Mouse (Mus musculus) neural tube, embryonic 11.5 days (tissue): Measurements from ENCODE around the gene Prss41. TPM values are rescaled to one million over a fixed set of nuclear protein-coding genes. Genes with fewer than 3 reads are reported as not detected.

Source experiments
- ATAC-seq: fragments of 200-750 bp; cut with Nextera tagmentation; 2 replicates; pipeline ENCODE4 v1.8.0; 2017; ENCODE audit warnings: moderate number of reproducible peaks, mild to moderate bottlenecking, moderate TSS enrichment, moderate library complexity; ENCODE audit not compliant: insufficient read depth, low FRiP score, low TSS enrichment
- DNase-seq: peaks from one replicate; pipeline ENCODE4 v3.0.0-alpha.2; 2015; ENCODE audit warnings: low spot score
- H3K27ac ChIP-seq: fragments of 300-500 bp; sonication (generic); 2 replicates; pipeline ENCODE4 v1.5.1; 2014; ENCODE audit warnings: low read depth, mild to moderate bottlenecking, low read length
- H3K27me3 ChIP-seq: fragments of 300-500 bp; sonication (generic); 2 replicates; pipeline ENCODE4 v1.6.1; 2014; ENCODE audit warnings: mild to moderate bottlenecking, low read length, mixed read lengths; ENCODE audit not compliant: control insufficient read depth, insufficient read depth
- H3K36me3 ChIP-seq: fragments of 300-500 bp; sonication (generic); 2 replicates; pipeline ENCODE4 v1.6.1; 2014; ENCODE audit warnings: mild to moderate bottlenecking, low read length, moderate library complexity, mixed read lengths; ENCODE audit not compliant: control insufficient read depth, insufficient read depth
- H3K4me1 ChIP-seq: fragments of 300-500 bp; sonication (generic); 2 replicates; pipeline ENCODE4 v1.6.1; 2014; ENCODE audit warnings: low read length, mixed read lengths; ENCODE audit not compliant: control insufficient read depth, insufficient read depth
- H3K4me2 ChIP-seq: fragments of 300-500 bp; sonication (generic); 2 replicates; pipeline ENCODE4 v1.6.1; 2014; ENCODE audit warnings: low read depth, mild to moderate bottlenecking, moderate library complexity
- H3K4me3 ChIP-seq: fragments of 300-500 bp; sonication (generic); 2 replicates; pipeline ENCODE4 v1.5.1; 2014; ENCODE audit warnings: low read depth, low read length
- H3K9ac ChIP-seq: fragments of 300-500 bp; sonication (generic); 2 replicates; pipeline ENCODE4 v1.6.1; 2014; ENCODE audit warnings: mild to moderate bottlenecking, low read length
- H3K9me3 ChIP-seq: fragments of 300-500 bp; sonication (generic); 2 replicates; pipeline ENCODE4 v1.6.1; 2016; ENCODE audit warnings: low read length; ENCODE audit not compliant: control insufficient read depth
- WGBS: fragments of 180-500 bp; shearing (Covaris S2); extraction: QIAGEN DNeasy Blood & Tissue Kit; methylation state at CpG from one replicate; pipeline ENCODE4 v1.1.7; 2014; 5-methylcytosine and 5-hydroxymethylcytosine counted together
- polyA plus RNA-seq: library from polyadenylated mRNA; unstranded; fragments of >200 nt; fragmentation: Nextera tagmentation; extraction: Ambion mirVana; gene quantifications from 2 replicates; pipeline ENCODE4 v1.2.1, GENCODE M21; 2014

Prss41 gene
- polyA plus RNA-seq, 1 experiment from 2014 or later, result 1.8 TPM

GRCm38 (mm10) chr17:23820731-23821130 lies 23.2 kb downstream of the Prss41 start:
- H3K36me3 ChIP-seq, result peaks cover 86% of the 10 kb centered on the region

DNA sequence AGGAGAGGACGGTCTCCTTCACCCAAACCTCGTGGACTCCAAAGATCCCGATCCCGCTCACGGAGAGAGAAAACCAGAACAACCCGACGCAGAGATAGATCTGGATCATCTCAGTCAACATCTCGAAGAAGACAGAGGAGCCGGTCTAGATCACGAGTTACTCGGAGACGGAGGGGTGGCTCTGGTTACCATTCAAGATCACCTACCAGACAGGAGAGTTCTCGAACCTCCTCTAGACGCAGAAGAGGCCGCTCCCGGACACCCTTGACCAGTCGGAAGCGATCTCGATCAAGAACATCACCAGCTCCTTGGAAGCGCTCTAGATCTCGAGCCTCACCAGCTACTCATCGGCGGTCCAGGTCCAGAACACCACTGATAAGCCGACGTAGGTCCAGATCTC lies 24.7 kb downstream of the Prss41 start:
- H3K4me2 ChIP-seq, result no peak overlapping the region
- H3K4me3 ChIP-seq, result no peak overlapping the region
- H3K27ac ChIP-seq, result no peak overlapping the region
- no peak overlapping the region for H3K9ac ChIP-seq
- no peak for ATAC-seq
- no peak for DNase-seq
- peaks cover 88% of the 10 kb centered on the region for H3K36me3 ChIP-seq
- WGBS, result 98% methylated on average over 25 of the region's 25 CpGs
- H3K4me1 ChIP-seq, result no peaks in the 10 kb centered on the region
- H3K27me3 ChIP-seq, result no peaks in the 10 kb centered on the region
- H3K9me3 ChIP-seq, result peaks cover 11% of the 10 kb centered on the region

More at GRCm38 (mm10) chr17:23820731-23821130, 23.2 kb downstream of the Prss41 start:
- WGBS, result 95% methylated on average over 5 of the region's 5 CpGs
- DNase-seq (no peak), ATAC-seq (no peak)
- Histone ChIP-seq H3K27ac (no peak overlapping the region), H3K9ac (no peak overlapping the region), H3K4me3 (no peak overlapping the region), H3K27me3 (no peaks in the 10 kb centered on the region), H3K4me2 (no peak overlapping the region), H3K9me3 (peaks cover 11% of the 10 kb centered on the region), H3K4me1 (no peaks in the 10 kb centered on the region)

GRCm38 (mm10) chr17:23818579-23818978 lies 25.4 kb downstream of the Prss41 start:
- H3K4me2 ChIP-seq, result no peak overlapping the region
- no peaks in the 10 kb centered on the region for H3K27me3 ChIP-seq
- peaks cover 11% of the 10 kb centered on the region for H3K9me3 ChIP-seq
- no peak overlapping the region for H3K27ac ChIP-seq
- H3K4me3 ChIP-seq, result no peak overlapping the region
- 98% methylated on average over 8 of the region's 8 CpGs for WGBS
- ATAC-seq (no peak), DNase-seq (no peak)
- H3K9ac ChIP-seq, result no peak overlapping the region
- H3K4me1 ChIP-seq, result no peaks in the 10 kb centered on the region
- H3K36me3 ChIP-seq, result peaks cover 88% of the 10 kb centered on the region

- no peak for ATAC-seq
- Histone ChIP-seq H3K4me3 (no peak overlapping the region), H3K27me3 (no peaks in the 10 kb centered on the region), H3K9ac (no peak overlapping the region), H3K9me3 (peaks cover 11% of the 10 kb centered on the region), H3K36me3 (peaks cover 81% of the 10 kb centered on the region), H3K4me1 (no peaks in the 10 kb centered on the region), H3K4me2 (no peak overlapping the region), H3K27ac (no peak overlapping the region)
- no peak for DNase-seq
- WGBS, result 97% methylated on average over 16 of the region's 16 CpGs
Measured at GRCm38 (mm10) chr17:23815641-23816040, 28.3 kb downstream of the Prss41 start.

DNA sequence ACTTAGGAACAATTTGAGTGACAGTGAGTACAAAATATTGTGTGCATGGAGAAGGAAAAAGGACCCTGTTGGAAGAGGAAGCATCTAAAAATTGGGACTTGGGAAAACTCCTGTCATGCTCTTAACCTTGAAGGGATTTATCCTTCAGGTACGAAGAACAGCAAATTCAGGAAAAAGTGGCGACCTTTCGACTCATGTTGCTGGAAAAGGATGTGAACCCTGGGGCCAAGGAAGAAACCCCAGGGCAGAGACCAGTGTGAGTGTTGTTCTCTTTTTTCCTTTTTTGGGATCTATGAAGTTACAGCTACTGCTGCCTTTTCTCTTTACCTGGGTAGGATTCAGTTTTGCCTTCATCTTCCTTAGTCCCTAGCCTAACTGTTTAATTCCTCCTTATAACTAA lies 36.1 kb downstream of the Prss41 start:
- WGBS, result 97% methylated on average over 3 of the region's 3 CpGs
- Histone ChIP-seq H3K9me3 (no peaks in the 10 kb centered on the region), H3K27ac (no peak overlapping the region), H3K27me3 (no peaks in the 10 kb centered on the region), H3K4me1 (peaks cover 9% of the 10 kb centered on the region; the same call in 1 of the 2 replicates), H3K4me2 (no peak overlapping the region), H3K9ac (no peak overlapping the region), H3K4me3 (no peak overlapping the region), H3K36me3 (peaks cover 31% of the 10 kb centered on the region)
- DNase-seq (no peak), ATAC-seq (no peak)

DNA sequence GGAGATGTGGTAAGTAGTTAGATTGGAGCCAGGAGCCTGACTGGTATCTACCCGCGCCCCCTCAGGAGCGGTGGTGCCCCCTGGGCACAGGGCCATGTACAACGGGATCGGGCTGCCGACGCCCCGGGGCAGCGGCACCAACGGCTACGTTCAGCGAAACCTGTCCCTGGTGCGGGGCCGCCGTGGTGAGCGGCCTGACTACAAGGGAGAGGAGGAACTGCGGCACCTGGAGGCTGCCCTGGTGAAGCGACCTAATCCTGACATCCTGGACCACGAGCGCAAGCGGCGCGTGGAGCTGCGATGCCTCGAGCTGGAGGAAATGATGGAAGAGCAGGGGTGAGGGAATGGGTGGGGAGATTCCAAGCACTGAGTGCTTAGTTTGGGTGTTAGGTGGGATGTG lies 37.1 kb downstream of the Prss41 start:
- no peaks in the 10 kb centered on the region for H3K27me3 ChIP-seq
- ATAC-seq (no peak), DNase-seq (no peak)
- H3K4me3 ChIP-seq, result no peak overlapping the region
- peaks cover 26% of the 10 kb centered on the region for H3K36me3 ChIP-seq
- H3K9me3 ChIP-seq, result no peaks in the 10 kb centered on the region
- 92% methylated on average over 25 of the region's 25 CpGs for WGBS
- no peak overlapping the region for H3K9ac ChIP-seq
- no peak overlapping the region for H3K27ac ChIP-seq
- H3K4me1 ChIP-seq, result peaks cover 9% of the 10 kb centered on the region; the same call in 1 of the 2 replicates
- H3K4me2 ChIP-seq, result no peak overlapping the region

GRCm38 (mm10) chr17:23804426-23805085 lies 39.4 kb downstream of the Prss41 start:
- Histone ChIP-seq H3K9ac (peak overlapping the region; percentile 78), H3K4me1 (peaks cover 9% of the 10 kb centered on the region; the same call in 1 of the 2 replicates), H3K36me3 (peaks cover 13% of the 10 kb centered on the region), H3K27me3 (no peaks in the 10 kb centered on the region), H3K9me3 (no peaks in the 10 kb centered on the region), H3K4me3 (peak overlapping the region; percentile 64), H3K4me2 (peak overlapping the region; percentile 82), H3K27ac (no peak overlapping the region)
- ATAC-seq (no peak), DNase-seq (no peak)
- WGBS, result 7% methylated on average over 8 of the region's 8 CpGs

DNA sequence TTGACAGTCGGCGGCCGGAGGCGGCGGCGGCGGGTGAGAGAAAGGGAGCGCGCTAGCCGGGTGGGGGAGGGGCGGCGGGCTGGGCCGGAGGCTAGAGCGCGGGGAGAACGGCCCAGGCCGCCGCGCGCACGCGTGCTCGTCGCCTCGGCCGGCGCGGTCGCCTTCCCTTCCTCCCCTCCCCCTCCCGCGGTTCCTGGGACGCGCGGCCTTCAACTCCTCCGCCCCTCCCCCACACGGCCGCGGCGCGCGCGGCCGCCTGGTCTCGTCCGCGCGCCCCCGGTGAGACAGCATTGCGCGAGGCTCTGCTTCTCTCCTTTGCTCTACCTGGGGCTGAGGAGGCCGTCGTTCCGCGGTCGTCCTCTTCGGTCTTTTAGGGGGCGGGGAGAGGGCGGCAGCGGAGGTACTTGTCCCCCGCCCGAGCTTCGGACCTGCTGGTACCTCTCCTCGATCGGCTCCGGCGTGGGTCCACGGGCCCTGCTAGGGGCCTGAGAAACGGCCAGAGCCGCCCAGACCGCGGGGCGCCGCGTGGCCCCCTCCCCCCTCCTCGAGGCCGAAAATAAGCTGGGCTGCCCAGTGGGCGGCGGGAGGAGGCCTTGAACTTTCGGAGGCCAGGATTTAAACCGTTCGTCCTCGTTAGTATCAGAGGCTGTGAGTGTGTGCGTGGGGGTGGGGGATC lies 40.5 kb downstream of the Prss41 start:
- peak overlapping the region; percentile 82 for H3K4me2 ChIP-seq
- H3K4me1 ChIP-seq, result peaks cover 9% of the 10 kb centered on the region; the same call in 1 of the 2 replicates
- H3K9me3 ChIP-seq, result no peaks in the 10 kb centered on the region
- peak overlapping the region; percentile 64 for H3K4me3 ChIP-seq
- H3K36me3 ChIP-seq, result peaks cover 6% of the 10 kb centered on the region
- peak overlapping the region; percentile 78 for H3K9ac ChIP-seq
- H3K27me3 ChIP-seq, result no peaks in the 10 kb centered on the region
- peak overlapping the region; percentile 95 for H3K27ac ChIP-seq
- DNase-seq (peak; percentile 93), ATAC-seq (peak; percentile 54)
- under 1% methylated on average over 60 of the region's 83 CpGs for WGBS
